Mouse (Mus musculus): ENCODE data around the gene Ntn5.

DNA sequence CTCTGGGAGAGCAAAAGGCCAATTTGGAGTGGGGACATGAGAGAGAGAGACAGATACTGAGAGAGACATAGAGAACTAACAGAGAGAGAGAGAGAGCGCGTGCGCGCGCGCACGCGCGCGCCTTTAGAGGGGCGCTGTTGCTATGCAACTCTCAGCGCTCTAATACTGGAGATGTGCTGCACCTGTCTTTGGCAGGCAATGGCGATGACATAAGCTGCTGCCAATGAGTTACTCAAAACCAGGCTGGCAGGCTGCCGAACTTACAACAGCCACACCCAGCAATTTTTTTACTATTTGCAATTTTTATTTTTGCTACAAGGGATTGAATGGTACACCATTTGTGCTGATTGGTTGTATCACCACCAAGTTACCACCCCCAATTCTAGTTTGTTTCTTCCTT is 16.1 kb upstream of the Ntn5 start:
- no peak for TF ChIP-seq CTCF (IDR thresholded peaks at IDR 0.05; ENCODE audit: insufficient read depth, low read length)
- TF ChIP-seq POLR2A (IDR thresholded peaks at IDR 0.05; ENCODE audit: borderline replicate concordance, extremely low read depth, low read depth, low read length): no peak
